Mouse (Mus musculus) liver, embryonic 18 days (tissue): ENCODE data around the gene Gm6176. TPM values are rescaled to one million over a fixed set of nuclear protein-coding genes. Genes with fewer than 3 reads are reported as not detected.

ENCODE experiments used
- polyA plus RNA-seq: library from polyadenylated mRNA; depleted of rRNA; stranded (reverse); fragments of >200 nt; gene quantifications from 2 replicates; pipeline ENCODE4 v1.2.3, GENCODE M21; 2012; rRNA removed

Gm6176 gene
- not detected in 2 replicates for polyA plus RNA-seq

GRCm38 (mm10) chr7:22056205-22056604 lies at the start of gene Gm6176:
Gm6176 (minus strand) TSS chr7:22056305.

GRCm38 (mm10) chr7:22068757-22069156 lies 12.7 kb upstream of the Gm6176 start, which contains the start of gene Vmn1r139:
Vmn1r139 (plus strand) TSS chr7:22069057.

GRCm38 (mm10) chr7:22028797-22029196 lies 27.3 kb downstream of the Gm6176 start, which contains the start of gene Vmn1r138:
Vmn1r138 (minus strand) TSS chr7:22028897.

Other genes with a start within 250 kb of the Gm6176 start
- gene Vmn1r135, start 224.0 kb downstream of the Gm6176 start, polyA plus RNA-seq = not detected in 2 replicates
- gene Gm5725, start 212.0 kb downstream of the Gm6176 start, polyA plus RNA-seq = not detected in 2 replicates
- gene Gm5891, start 135.0 kb downstream of the Gm6176 start, polyA plus RNA-seq = not detected in 2 replicates
- gene Vmn1r137, start 61.7 kb downstream of the Gm6176 start, polyA plus RNA-seq = not detected in 2 replicates
- not detected in 2 replicates for gene Vmn1r138, start 27.4 kb downstream of the Gm6176 start, polyA plus RNA-seq
- gene Vmn1r139, start 12.8 kb upstream of the Gm6176 start, polyA plus RNA-seq = not detected in 2 replicates
- gene Gm16451, start 61.9 kb upstream of the Gm6176 start, polyA plus RNA-seq = not detected in 2 replicates
- not detected in 2 replicates for gene Gm10666, start 78.4 kb upstream of the Gm6176 start, polyA plus RNA-seq
- gene Vmn1r142, start 107.7 kb upstream of the Gm6176 start, polyA plus RNA-seq = not detected in 2 replicates
- not detected in 2 replicates for gene Vmn1r143, start 133.1 kb upstream of the Gm6176 start, polyA plus RNA-seq
- not detected in 2 replicates for gene Gm8653, start 145.0 kb upstream of the Gm6176 start, polyA plus RNA-seq
- gene Gm8453, start 173.2 kb upstream of the Gm6176 start, polyA plus RNA-seq = not detected in 2 replicates